Comparison of ENCODE assay signal across 14 mouse cellular contexts in the genomic region with DNA sequence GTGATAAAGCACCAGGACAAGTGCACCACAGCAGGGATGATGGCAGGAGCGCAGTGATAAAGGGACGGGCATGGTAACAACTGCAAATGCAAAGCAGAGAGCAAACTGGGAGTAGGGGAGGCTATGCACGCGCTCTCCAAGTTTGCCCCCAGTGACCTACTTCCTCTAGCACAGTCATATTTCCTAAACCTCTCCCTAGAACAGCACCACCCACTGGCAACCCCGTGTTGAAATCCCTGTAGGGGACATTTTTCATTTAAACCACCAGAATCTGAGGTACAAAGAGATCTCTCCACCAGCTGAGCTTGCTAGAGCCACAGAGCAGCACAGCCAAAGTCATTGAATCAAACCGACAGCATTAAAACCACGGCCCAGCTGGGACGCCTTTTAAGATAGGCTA. TPM values are rescaled to one million over a fixed set of nuclear protein-coding genes. Genes with fewer than 3 reads are reported as not detected.
A peak's percentile ranks its signal among the peaks of the same experiment; 100 is the strongest.
DNase-seq lines count a peak whose midpoint lies in the region; ATAC-seq and TF ChIP-seq lines count a peak whose summit lies in the region.
"Had no signal": no experiment of that assay in that cellular context is flagged by ENCODE, and none has a peak within 500 bp of the region (broad histone marks: within the 10 kb centered on the region; RNA-seq: fewer than 3 reads in every experiment).

No protein-coding gene starts in this region.

- no peaks in the 10 kb centered on the region for H3K4me1 ChIP-seq in forebrain, postnatal 0 days (ENCODE audit: insufficient read depth)
- no peaks in the 10 kb centered on the region for H3K4me1 ChIP-seq in forebrain, embryonic 15.5 days
- H3K4me1 ChIP-seq in limb, embryonic 11.5 days (ENCODE audit: control insufficient read depth, insufficient read depth, low read length): no peaks in the 10 kb centered on the region
- H3K4me1 ChIP-seq in limb, embryonic 10.5 days: peaks cover 10% of the 10 kb centered on the region; the same call in 1 of the 2 replicates
- peaks cover 66% of the 10 kb centered on the region for H3K4me1 ChIP-seq in liver, embryonic 13.5 days (replicated peaks)
- H3K4me1 ChIP-seq: midbrain, embryonic 12.5 days had no signal

- POLR2A ChIA-PET in Patski (lab: Charles Lee): interaction anchor here (0.9 kb wide), 1 partner anchor 27 kb away, joined by 3 read pairs; no protein-coding TSS in a partner anchor

- H3K4me3 ChIP-seq in forebrain, postnatal 0 days (ENCODE audit: low read depth, low read length): no peak overlapping the region
- H3K4me3 ChIP-seq in forebrain, embryonic 15.5 days: no peak overlapping the region
- H3K4me3 ChIP-seq in limb, embryonic 11.5 days (ENCODE audit: low read depth, low read length): no peak overlapping the region
- no peak overlapping the region for H3K4me3 ChIP-seq in limb, embryonic 10.5 days
- peak overlapping the region; percentile 29 for H3K4me3 ChIP-seq in liver, embryonic 13.5 days (replicated peaks)
- H3K4me3 ChIP-seq: limb, embryonic 15.5 days; midbrain, embryonic 12.5 days had no signal

- H3K9me3 ChIP-seq in forebrain, postnatal 0 days (ENCODE audit: low read length): no peaks in the 10 kb centered on the region
- H3K9me3 ChIP-seq in forebrain, embryonic 15.5 days: no peaks in the 10 kb centered on the region
- H3K9me3 ChIP-seq in limb, embryonic 11.5 days (ENCODE audit: control insufficient read depth, low read length): no peaks in the 10 kb centered on the region
- H3K9me3 ChIP-seq in limb, embryonic 10.5 days (replicated peaks): no peaks in the 10 kb centered on the region
- H3K9me3 ChIP-seq in liver, embryonic 13.5 days (replicated peaks): no peaks in the 10 kb centered on the region
- H3K9me3 ChIP-seq: limb, embryonic 15.5 days; midbrain, embryonic 12.5 days had no signal

- no peak overlapping the region for H3K4me2 ChIP-seq in forebrain, postnatal 0 days (ENCODE audit: low read depth)
- no peak overlapping the region for H3K4me2 ChIP-seq in forebrain, embryonic 15.5 days (replicated peaks)
- no peak overlapping the region for H3K4me2 ChIP-seq in limb, embryonic 11.5 days (ENCODE audit: low read depth, severe bottlenecking)
- peak overlapping the region; percentile 61 for H3K4me2 ChIP-seq in liver, embryonic 13.5 days
- H3K4me2 ChIP-seq: limb, embryonic 15.5 days; midbrain, embryonic 12.5 days had no signal

- H3K9ac ChIP-seq in forebrain, postnatal 0 days: no peak overlapping the region
- H3K9ac ChIP-seq in forebrain, embryonic 15.5 days (replicated peaks): no peak overlapping the region
- no peak overlapping the region for H3K9ac ChIP-seq in limb, embryonic 11.5 days (ENCODE audit: low read length)
- peak overlapping the region; percentile 68 for H3K9ac ChIP-seq in liver, embryonic 13.5 days
- H3K9ac ChIP-seq: limb, embryonic 15.5 days; midbrain, embryonic 12.5 days had no signal

- in situ Hi-C loops in Patski (cut with MboI; ENCODE audit: low pct_unique_long_range_greater_than_20kb): no loop called here

- 0 out of 2 replicates have a peak, but pooled peaks have one; percentile 3 for TF ChIP-seq CTCF in forebrain, postnatal 0 days (IDR thresholded peaks at IDR 0.05; ENCODE audit: low read depth)
- peak; percentile 25 for TF ChIP-seq CTCF in Patski (IDR thresholded peaks at IDR 0.05)

- 0 out of 2 replicates have a peak, but pooled peaks cover 2% of the 10 kb centered on the region for H3K36me3 ChIP-seq in forebrain, postnatal 0 days (ENCODE audit: insufficient read depth)
- H3K36me3 ChIP-seq in forebrain, embryonic 15.5 days: no peaks in the 10 kb centered on the region
- no peaks in the 10 kb centered on the region for H3K36me3 ChIP-seq in limb, embryonic 11.5 days (ENCODE audit: control insufficient read depth, insufficient read depth, low read length)
- H3K36me3 ChIP-seq in limb, embryonic 10.5 days: peaks cover 7% of the 10 kb centered on the region; the same call in 1 of the 2 replicates
- peaks cover 34% of the 10 kb centered on the region for H3K36me3 ChIP-seq in liver, embryonic 13.5 days
- H3K36me3 ChIP-seq: midbrain, embryonic 12.5 days had no signal

- H3K27me3 ChIP-seq in forebrain, postnatal 0 days (ENCODE audit: insufficient read depth, low read length): no peaks in the 10 kb centered on the region
- H3K27me3 ChIP-seq in forebrain, embryonic 15.5 days: no peaks in the 10 kb centered on the region
- no peaks in the 10 kb centered on the region for H3K27me3 ChIP-seq in limb, embryonic 11.5 days (ENCODE audit: control insufficient read depth, insufficient read depth, low read length)
- H3K27me3 ChIP-seq in limb, embryonic 10.5 days (ENCODE audit: low read depth, poor library complexity, severe bottlenecking): no peaks in the 10 kb centered on the region
- H3K27me3 ChIP-seq in Patski: no peaks in the 10 kb centered on the region
- no peaks in the 10 kb centered on the region for H3K27me3 ChIP-seq in liver, embryonic 13.5 days
- H3K27me3 ChIP-seq: limb, embryonic 15.5 days; midbrain, embryonic 12.5 days had no signal

- CTCF ChIA-PET in Patski (lab: Charles Lee): no interaction called here

- no peak for DNase-seq in forebrain, postnatal 0 days
- DNase-seq in limb, embryonic 11.5 days (ENCODE audit: low spot score): no peak
- DNase-seq in limb, embryonic 10.5 days (ENCODE audit: low spot score): no peak
- no peak for DNase-seq in Patski (ENCODE audit: low read depth, low spot score)
- DNase-seq in liver, embryonic 13.5 days: no peak
- DNase-seq in right cerebral cortex, postnatal 25 days: no peak
- DNase-seq: adrenal gland, adult 8-10 months; B cell, adult 2 months; kidney, adult 9 months had no signal

- WGBS in forebrain, postnatal 0 days: 78% methylated on average over 8 of the region's 8 CpGs
- WGBS in forebrain, embryonic 15.5 days: 76% methylated on average over 8 of the region's 8 CpGs
- WGBS in limb, embryonic 11.5 days: 79% methylated on average over 8 of the region's 8 CpGs
- 83% methylated on average over 8 of the region's 8 CpGs for whole genome bisulfite sequencing in limb, embryonic 10.5 days
- WGBS in liver, embryonic 13.5 days (ENCODE audit: insufficient replicate concordance): 49% methylated on average over 8 of the region's 8 CpGs

- ATAC-seq in forebrain, postnatal 0 days: no peak
- ATAC-seq in forebrain, embryonic 15.5 days (replicated peaks): no peak
- ATAC-seq in limb, embryonic 11.5 days (ENCODE audit: insufficient number of reproducible peaks, low FRiP score, low TSS enrichment, low read depth): no peak
- ATAC-seq in Patski: no peak
- ATAC-seq in liver, embryonic 13.5 days (ENCODE audit: low read depth): no peak
- no peak for ATAC-seq in CD4-positive, CD25-positive, alpha-beta regulatory T cell, adult 4 months
- ATAC-seq: forebrain, embryonic 14.5 days had no signal

- no peak overlapping the region for H3K27ac ChIP-seq in forebrain, postnatal 0 days (ENCODE audit: low read depth, low read length)
- no peak overlapping the region for H3K27ac ChIP-seq in forebrain, embryonic 15.5 days (replicated peaks)
- 0 out of 2 replicates have a peak overlapping the region, but pooled peaks have one; percentile 3 for H3K27ac ChIP-seq in limb, embryonic 11.5 days (replicated peaks; ENCODE audit: low read depth, low read length)
- H3K27ac ChIP-seq in limb, embryonic 10.5 days: no peak overlapping the region
- peak overlapping the region; percentile 98 for H3K27ac ChIP-seq in liver, embryonic 13.5 days
- H3K27ac ChIP-seq: midbrain, embryonic 12.5 days had no signal

RNA-seq across cellular contexts. Expression of a gene that starts 32.7 kb away (rescaled TPM):
- 1.5 and 4.5 TPM in 2 replicates for total RNA-seq in forebrain, postnatal 0 days (2014; rRNA removed)
- polyA plus RNA-seq in forebrain, postnatal 0 days (2015; fragmentation: Nextera tagmentation; extraction: Ambion mirVana): 1.1 and 1.9 TPM in 2 replicates
- 0.50 and 0.71 TPM in 2 replicates for polyA plus RNA-seq in forebrain, embryonic 15.5 days (2015; fragmentation: Nextera tagmentation; extraction: Ambion mirVana)
- polyA plus RNA-seq in limb, embryonic 11.5 days (2014; fragmentation: Nextera tagmentation; extraction: Ambion mirVana): 6.1 and 6.3 TPM in 2 replicates
- 6.9 and 7.0 TPM in 2 replicates for polyA plus RNA-seq in limb, embryonic 10.5 days (2016; fragmentation: Nextera tagmentation; extraction: Ambion mirVana)
- 7.2 TPM for polyA plus RNA-seq in Patski (2021)
- polyA plus RNA-seq in liver, embryonic 13.5 days (2015; fragmentation: Nextera tagmentation; extraction: Ambion mirVana): 14.2 and 14.7 TPM in 2 replicates
- not detected for polyA plus RNA-seq in CD4-positive, CD25-positive, alpha-beta regulatory T cell, adult 4 months (2017; shearing (Covaris generic))

RNA-seq across cellular contexts. Expression of a gene that starts 45.4 kb away (rescaled TPM):
- total RNA-seq in forebrain, postnatal 0 days (2014; rRNA removed): 161 and 167 TPM in 2 replicates
- 68.7 and 84.0 TPM in 2 replicates for polyA plus RNA-seq in forebrain, postnatal 0 days (2015; fragmentation: Nextera tagmentation; extraction: Ambion mirVana)
- polyA plus RNA-seq in forebrain, embryonic 15.5 days (2015; fragmentation: Nextera tagmentation; extraction: Ambion mirVana): 54.6 and 62.6 TPM in 2 replicates
- polyA plus RNA-seq in limb, embryonic 11.5 days (2014; fragmentation: Nextera tagmentation; extraction: Ambion mirVana): 36.1 and 36.9 TPM in 2 replicates
- polyA plus RNA-seq in limb, embryonic 10.5 days (2016; fragmentation: Nextera tagmentation; extraction: Ambion mirVana): 17.8 and 21.5 TPM in 2 replicates
- polyA plus RNA-seq in Patski (2021): 95.6 TPM
- 30.5 and 31.1 TPM in 2 replicates for polyA plus RNA-seq in liver, embryonic 13.5 days (2015; fragmentation: Nextera tagmentation; extraction: Ambion mirVana)
- polyA plus RNA-seq in CD4-positive, CD25-positive, alpha-beta regulatory T cell, adult 4 months (2017; shearing (Covaris generic)): 1 to 10 TPM; 3.6 to 6.7 TPM

Comparison
In these comparisons a context has a peak if more than half of its experiments do, and no peak if none do; other contexts are left out.
1. H3K27ac ChIP-seq: peak in limb, embryonic 11.5 days (single experiment) and liver, embryonic 13.5 days (single experiment); none in forebrain, postnatal 0 days (single experiment), forebrain, embryonic 15.5 days (single experiment) and limb, embryonic 10.5 days (single experiment).